Mouse (Mus musculus): ENCODE results near the gene Ing1.

The Ing1 gene

GRCm38 (mm10) chr8:11550281-11550948, 5.0 kb upstream of the Ing1 start, which contains the start of gene Cars2:
TSS of gene Cars2 (minus strand) at chr8:11550783.
- in situ Hi-C loops (cut with MboI, MseI) = loop anchor here (5.0 to 25.0 kb wide), 3 partner anchors 553 to 1744 kb away; no protein-coding TSS in a partner anchor

GRCm38 (mm10) chr8:11551497-11551896, 3.9 kb upstream of the Ing1 start:
- in situ Hi-C loops (cut with MboI, MseI) = loop anchor here (5.0 to 25.0 kb wide), 3 partner anchors 554 to 1743 kb away; no protein-coding TSS in a partner anchor

DNA sequence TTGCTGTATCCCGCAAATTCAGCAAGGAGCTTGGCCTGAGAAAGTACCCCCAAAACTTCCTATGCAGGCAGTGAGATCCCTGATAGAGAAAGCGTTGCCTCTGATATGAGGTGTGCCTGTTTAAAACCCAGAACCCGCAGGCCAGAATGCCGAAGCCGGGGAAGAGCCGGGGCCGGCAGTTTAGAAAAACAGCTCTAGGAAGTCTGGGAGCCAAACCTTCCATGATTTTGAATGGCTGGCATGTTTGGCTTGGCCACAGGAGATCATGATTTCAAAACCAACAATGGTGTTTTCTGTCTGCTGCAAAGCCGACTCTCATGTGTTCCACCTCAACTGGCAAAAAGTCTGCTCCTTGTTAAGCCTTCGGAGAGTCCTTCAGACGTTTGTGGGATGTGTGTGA, 3.0 kb upstream of the Ing1 start:
- in situ Hi-C loops (cut with MboI, MseI) = loop anchor here (5.0 to 25.0 kb wide), 3 partner anchors 555 to 1742 kb away; no protein-coding TSS in a partner anchor

GRCm38 (mm10) chr8:11555720-11556591, 585 bp downstream of the Ing1 start:
- in situ Hi-C loops (cut with MboI, MseI) = loop anchor here (10.0 to 25.0 kb wide), 2 partner anchors 1594 to 1739 kb away; no protein-coding TSS in a partner anchor

DNA sequence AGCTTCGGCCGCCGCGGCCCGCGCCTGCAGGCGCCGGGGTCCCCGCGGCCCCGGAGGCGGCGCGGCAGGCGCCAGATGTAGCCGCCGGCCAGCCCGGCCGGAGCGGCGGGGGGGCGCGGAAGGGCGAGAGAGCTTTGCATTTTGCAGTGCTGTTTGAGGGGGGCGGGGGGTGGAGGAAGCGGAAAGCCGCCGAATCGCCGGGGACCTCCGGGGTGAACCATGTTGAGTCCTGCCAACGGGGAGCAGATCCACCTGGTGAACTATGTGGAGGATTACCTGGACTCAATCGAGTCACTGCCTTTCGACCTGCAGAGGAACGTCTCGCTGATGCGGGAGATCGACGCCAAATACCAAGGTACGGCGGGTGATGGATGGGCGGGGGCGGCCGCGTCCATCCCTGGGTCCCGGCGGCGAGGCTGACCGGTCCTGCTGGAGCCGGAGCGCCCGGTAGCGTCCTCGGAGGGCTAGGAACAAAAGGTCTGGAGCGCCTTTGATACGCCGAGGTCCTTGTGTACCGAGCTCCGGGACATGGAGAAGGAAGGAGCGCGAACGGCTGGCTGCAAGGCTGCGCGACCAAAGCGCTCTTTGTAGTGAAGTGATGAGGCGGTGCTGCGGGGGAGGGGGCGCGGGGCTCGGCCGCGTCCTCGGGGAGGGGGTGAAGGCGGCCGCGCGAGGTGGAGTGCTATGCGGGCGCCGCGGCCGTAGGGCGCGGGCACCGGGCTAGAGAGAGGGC, 1.5 kb downstream of the Ing1 start:
- in situ Hi-C loops (cut with MboI, MseI) = loop anchor here (10.0 to 25.0 kb wide), 2 partner anchors 1595 to 1738 kb away; no protein-coding TSS in a partner anchor

DNA sequence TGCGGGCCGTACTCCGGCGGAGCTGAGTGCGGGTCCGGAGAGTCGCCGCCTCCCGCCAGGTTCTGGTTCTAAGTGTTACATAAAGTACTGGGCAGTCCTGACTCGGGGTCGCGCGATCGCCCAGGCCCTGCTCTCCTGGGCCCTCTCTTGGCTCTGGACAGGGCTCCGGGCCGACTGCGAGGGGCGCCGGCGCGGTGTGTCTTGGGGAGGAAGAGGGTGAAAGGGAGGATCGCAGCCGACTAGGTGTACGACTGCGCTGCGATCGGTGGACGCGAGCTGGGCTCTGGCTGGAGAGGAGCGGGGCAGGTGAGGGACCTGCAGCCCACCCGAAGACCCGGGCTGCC, 2.0 kb downstream of the Ing1 start:
- in situ Hi-C loops (cut with MboI, MseI) = loop anchor here (10.0 to 25.0 kb wide), 2 partner anchors 1595 to 1737 kb away; no protein-coding TSS in a partner anchor

DNA sequence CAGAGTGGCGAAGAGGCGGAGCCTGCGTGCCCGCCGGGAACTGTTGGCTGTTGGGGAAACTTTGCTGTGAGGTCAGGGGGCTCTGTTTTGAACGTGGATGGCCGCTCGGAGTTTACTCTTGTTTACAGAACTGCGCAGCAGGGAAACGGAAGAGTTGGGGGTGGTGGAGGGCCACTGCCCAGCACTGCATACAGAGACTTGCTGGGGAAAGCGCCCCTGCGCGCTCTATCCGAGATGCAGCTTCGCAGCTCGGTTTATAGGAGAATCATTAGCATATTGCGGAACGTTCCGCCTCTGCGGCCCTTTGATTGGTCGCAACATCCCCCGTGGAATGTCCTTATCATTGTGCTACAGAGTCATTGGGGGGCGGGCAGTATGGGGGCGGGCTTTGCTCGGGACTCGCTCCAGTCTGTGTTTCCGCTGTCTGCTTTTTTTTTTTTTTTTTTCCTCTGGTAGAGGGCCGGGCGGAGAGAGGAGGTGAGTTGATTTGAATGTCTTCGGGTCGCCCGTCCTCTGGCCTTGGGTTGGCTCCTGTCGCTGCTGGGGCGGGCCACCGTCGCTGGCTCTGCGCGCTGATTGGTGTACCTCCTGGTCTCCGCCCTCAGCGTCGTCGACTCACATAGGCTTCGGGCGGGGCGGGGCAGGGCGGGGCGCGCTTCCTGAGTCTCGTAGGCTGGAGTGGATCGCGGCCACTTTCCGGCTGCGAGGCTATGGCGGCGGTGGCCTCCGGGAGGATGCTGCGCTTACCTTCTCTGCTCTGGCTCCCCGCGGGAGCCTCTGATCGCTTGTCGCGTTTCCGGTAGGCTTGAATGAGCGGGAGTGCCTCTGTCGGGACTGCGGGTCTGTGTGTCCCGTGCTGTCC, 2.6 kb downstream of the Ing1 start:
- in situ Hi-C loops (cut with MboI, MseI) = loop anchor here (10.0 to 25.0 kb wide), 2 partner anchors 1596 to 1737 kb away; no protein-coding TSS in a partner anchor

DNA sequence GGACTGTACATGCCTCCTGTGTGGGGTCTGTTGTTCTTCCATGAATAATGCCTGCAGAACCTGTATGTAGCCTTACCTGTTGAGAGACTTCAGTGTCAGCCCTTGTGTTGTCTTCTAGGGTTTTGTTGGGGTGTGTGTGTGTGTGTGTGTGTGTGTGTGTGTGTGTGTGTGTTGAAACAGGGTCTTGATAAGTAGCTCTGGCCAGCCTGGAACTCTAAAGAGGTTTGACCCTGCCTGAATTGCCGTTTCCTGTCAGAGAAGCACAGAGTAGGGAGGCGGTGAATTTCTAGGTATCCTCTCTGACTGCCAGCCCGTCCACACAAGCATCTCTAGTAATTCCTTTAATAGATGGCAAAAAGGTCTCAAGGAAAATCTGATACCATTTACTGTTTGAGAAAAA, 4.1 kb downstream of the Ing1 start:
- in situ Hi-C loops (cut with MboI, MseI) = loop anchor here (10.0 to 25.0 kb wide), 2 partner anchors 1597 to 1735 kb away; no protein-coding TSS in a partner anchor

DNA sequence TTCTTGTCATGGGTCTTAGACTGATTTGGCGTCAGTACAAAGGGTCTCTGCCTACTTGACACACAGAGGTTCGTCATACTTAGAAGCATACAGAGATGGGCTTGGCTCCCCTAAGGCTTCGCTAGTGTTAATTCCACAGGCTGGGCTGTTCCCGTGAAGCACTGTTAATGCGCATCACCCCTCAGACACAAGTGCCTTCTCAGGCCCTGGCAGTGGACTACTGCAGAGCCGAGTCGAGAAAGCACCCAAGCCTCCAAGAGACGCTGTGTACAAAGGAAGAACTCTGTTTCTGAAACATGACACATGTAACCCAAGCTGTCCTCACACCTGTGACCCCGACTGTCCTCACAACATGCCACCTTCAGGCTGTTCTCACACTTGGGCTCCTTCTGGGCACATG, 4.8 kb downstream of the Ing1 start:
- in situ Hi-C loops (cut with MboI, MseI) = loop anchor here (25.0 kb wide), 1 partner anchor 1598 kb away; no protein-coding TSS in a partner anchor

DNA sequence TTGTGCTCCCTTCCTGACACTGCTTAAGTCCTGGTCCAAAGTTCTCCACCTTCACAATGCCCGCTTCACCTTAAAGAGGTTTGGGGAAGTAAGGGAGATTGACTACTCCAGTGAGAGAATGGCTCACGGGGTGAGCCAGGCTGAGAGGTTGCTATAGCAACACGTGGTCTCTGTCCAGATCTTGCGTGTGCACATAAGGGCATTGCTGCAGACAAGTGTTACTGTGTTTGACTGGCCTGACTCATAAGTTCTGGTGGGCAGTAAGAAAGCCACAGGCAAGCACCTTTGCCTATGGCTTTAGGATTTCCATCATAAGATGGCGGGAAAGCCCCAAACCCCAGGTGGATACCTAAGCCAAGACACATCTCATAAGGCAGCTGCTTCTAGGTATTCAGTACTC, 8.9 kb downstream of the Ing1 start:
- in situ Hi-C loops (cut with MboI, MseI) = loop anchor here (25.0 kb wide), 1 partner anchor 1602 kb away; no protein-coding TSS in a partner anchor

- in situ Hi-C loops (cut with MboI, MseI) = loop anchor here (25.0 kb wide), 1 partner anchor 1602 kb away; no protein-coding TSS in a partner anchor
Observed at GRCm38 (mm10) chr8:11564721-11565120, 9.3 kb downstream of the Ing1 start.

GRCm38 (mm10) chr8:11568193-11568592, 12.8 kb downstream of the Ing1 start:
- in situ Hi-C loops (cut with MboI, MseI) = loop anchor here (25.0 kb wide), 1 partner anchor 1606 kb away; no protein-coding TSS in a partner anchor

GRCm38 (mm10) chr8:11569260-11570097, 14.1 kb downstream of the Ing1 start:
- in situ Hi-C loops (cut with MboI, MseI) = loop anchor here (25.0 kb wide), 1 partner anchor 1607 kb away; no protein-coding TSS in a partner anchor

DNA sequence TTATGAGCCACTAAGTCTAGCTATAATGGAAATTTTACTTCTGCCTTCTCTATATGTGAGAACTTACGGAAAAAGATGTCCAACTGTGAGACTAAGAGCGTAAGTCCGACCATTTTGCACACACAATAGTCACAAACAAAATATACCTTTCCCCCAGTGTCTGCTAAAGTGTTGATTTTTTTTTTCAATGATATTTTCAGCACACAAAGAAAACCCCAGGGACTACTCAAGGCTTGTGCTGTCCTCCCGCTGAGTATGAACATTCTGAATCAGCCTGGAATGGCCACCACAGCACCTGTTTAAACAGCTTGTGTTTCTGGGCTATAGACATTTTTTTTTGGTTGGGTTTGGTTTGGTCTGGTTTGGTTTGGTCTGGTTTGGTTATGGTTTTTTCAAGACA, 15.4 kb downstream of the Ing1 start:
- in situ Hi-C loops (cut with MboI, MseI) = loop anchor here (25.0 kb wide), 1 partner anchor 1608 kb away; no protein-coding TSS in a partner anchor

DNA sequence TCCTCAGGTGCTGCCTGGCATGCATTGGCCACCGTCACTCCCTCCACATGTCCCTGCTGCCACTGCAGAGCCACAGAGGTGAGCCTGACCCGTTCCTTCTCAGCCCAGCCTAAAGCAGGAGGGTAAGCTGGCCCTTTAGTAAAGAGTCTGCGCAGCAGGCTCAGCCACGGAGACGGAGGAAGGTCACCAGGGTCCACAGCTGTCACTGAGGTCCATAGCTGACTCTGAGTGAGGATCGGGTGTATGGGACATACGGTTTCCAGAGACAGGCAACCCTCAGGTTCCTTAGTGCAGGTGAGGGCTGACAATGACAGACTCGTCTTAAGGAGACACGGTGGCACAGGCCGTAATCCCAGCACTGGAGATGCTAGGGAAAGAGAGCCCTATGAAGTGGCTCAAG, 16.6 kb downstream of the Ing1 start:
- in situ Hi-C loops (cut with MboI, MseI) = loop anchor here (25.0 kb wide), 1 partner anchor 1610 kb away; no protein-coding TSS in a partner anchor

GRCm38 (mm10) chr8:11572428-11572827, 17.1 kb downstream of the Ing1 start:
- in situ Hi-C loops (cut with MboI, MseI) = loop anchor here (25.0 kb wide), 1 partner anchor 1610 kb away; no protein-coding TSS in a partner anchor

DNA sequence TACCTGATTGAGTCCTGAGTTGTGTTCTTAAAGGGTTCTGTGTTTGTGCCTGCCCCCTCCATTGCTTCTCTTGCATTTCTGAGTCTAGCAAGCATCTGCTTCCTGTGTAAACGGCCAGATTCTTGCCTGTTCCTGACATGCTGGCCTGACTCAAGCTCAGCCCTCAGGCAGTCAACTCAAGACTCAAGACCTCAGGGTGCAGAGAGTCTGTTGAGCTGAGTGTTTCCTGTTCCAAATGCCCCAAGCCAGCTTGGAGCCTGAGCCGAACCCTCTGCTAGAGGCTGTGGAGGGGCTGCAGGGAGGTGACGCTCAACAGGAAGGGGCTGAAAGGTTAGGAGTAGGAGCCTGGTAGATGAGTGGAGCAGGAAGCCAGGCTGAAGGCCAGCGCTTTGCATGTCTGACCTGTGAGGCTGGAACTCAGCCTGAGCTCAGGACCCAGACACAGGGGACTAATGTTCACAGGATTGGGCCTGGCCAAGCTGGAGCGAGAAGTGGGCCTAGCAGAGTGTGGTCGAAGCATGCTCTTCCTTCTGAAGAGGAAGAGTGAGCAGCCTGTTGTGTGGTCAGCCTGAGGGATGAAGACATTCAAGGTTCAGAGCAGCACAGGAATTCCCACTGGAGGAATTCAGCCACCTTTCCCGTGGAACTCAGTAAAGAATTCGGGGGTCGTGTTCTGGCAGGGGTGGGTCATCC, 19.7 kb downstream of the Ing1 start:
- in situ Hi-C loops (cut with MboI, MseI) = loop anchor here (25.0 kb wide), 1 partner anchor 1613 kb away; no protein-coding TSS in a partner anchor
